Mouse (Mus musculus) brain, embryonic 18.5 days (tissue): ENCODE measurements around the gene Ghrl.

ENCODE experiments used
- DNase-seq: peaks from one replicate; pipeline ENCODE4 v3.0.0-alpha.2; 2012; ENCODE audit warnings: low read depth, low spot score

Gene Ghrl

GRCm38 (mm10) chr6:113668287-113669154, 51.2 kb downstream of the Ghrl start:
- no peak for DNase-seq

GRCm38 (mm10) chr6:113667611-113668122, 52.0 kb downstream of the Ghrl start:
- DNase-seq, result no peak
